Comparison of ENCODE assay signal across 31 mouse cellular contexts in genomic region chr10:118399917-118400316, GRCm38 (mm10). TPM values are rescaled to one million over a fixed set of nuclear protein-coding genes. Genes with fewer than 3 reads are reported as not detected.
DNase-seq lines count a peak whose midpoint lies in the region; ATAC-seq and TF ChIP-seq lines count a peak whose summit lies in the region.
"Had no signal": no experiment of that assay in that cellular context is flagged by ENCODE, and none has a peak within 500 bp of the region (broad histone marks: within the 10 kb centered on the region; RNA-seq: fewer than 3 reads in every experiment).

No protein-coding gene starts in this region.

- H3K27ac ChIP-seq in layer of hippocampus, adult 2 months = no peak overlapping the region
- H3K27ac ChIP-seq in neural tube, embryonic 15.5 days (replicated peaks) = no peak overlapping the region
- H3K27ac ChIP-seq in cortical plate, adult 2 months (ENCODE audit: insufficient read depth, low read length) = no peak overlapping the region
- H3K27ac ChIP-seq: embryonic facial prominence, embryonic 12.5 days; kidney, embryonic 15.5 days; midbrain, embryonic 13.5 days; neural tube, embryonic 13.5 days had no signal

- no peak for TF ChIP-seq CTCF in layer of hippocampus, adult 2 months (conservative IDR thresholded peaks at IDR 0.05)
- no peak for TF ChIP-seq CTCF in cortical plate, adult 2 months (IDR thresholded peaks at IDR 0.05; ENCODE audit: extremely low read depth, insufficient read depth, low read length)

- no peak overlapping the region for H3K9ac ChIP-seq in neural tube, embryonic 15.5 days (replicated peaks)
- H3K9ac ChIP-seq: embryonic facial prominence, embryonic 12.5 days; kidney, embryonic 15.5 days; midbrain, embryonic 13.5 days; neural tube, embryonic 13.5 days had no signal

- H3K9me3 ChIP-seq in neural tube, embryonic 15.5 days (replicated peaks) = no peaks in the 10 kb centered on the region
- H3K9me3 ChIP-seq: embryonic facial prominence, embryonic 12.5 days; kidney, embryonic 15.5 days; midbrain, embryonic 13.5 days; neural tube, embryonic 13.5 days had no signal

- peak in 1 of 2 experiments; percentile 10 for DNase-seq in layer of hippocampus, adult 2 months (ENCODE audit: low spot score in 2 of 2)
- no peak for DNase-seq in layer of hippocampus, adult 9-11 months
- no peak for DNase-seq in neural tube, embryonic 10.5 days (ENCODE audit: extremely low spot score, low spot score)
- DNase-seq in right cerebral cortex, postnatal 10 days (ENCODE audit: low spot score in 2 of 2) = peak; percentile 41 to 62
- no peak for DNase-seq in retina, embryonic 14.5 days (ENCODE audit: low spot score)
- DNase-seq: adrenal gland, adult 8-10 months; gastrocnemius, postnatal 10 days; heart, adult 11 months; heart, postnatal 4 days; lung, postnatal 10 days; retina, postnatal 1 day; thymus, adult 2 months had no signal

- 0 out of 2 replicates have a peak overlapping the region, but pooled peaks have one; percentile 5 for H3K4me2 ChIP-seq in neural tube, embryonic 15.5 days
- H3K4me2 ChIP-seq: embryonic facial prominence, embryonic 12.5 days; kidney, embryonic 15.5 days; midbrain, embryonic 13.5 days; neural tube, embryonic 13.5 days had no signal

- TF ChIP-seq POLR2A in cortical plate, adult 2 months (IDR thresholded peaks at IDR 0.05; ENCODE audit: extremely low read depth, insufficient read depth, low read length) = no peak

- no peaks in the 10 kb centered on the region for H3K36me3 ChIP-seq in neural tube, embryonic 15.5 days
- H3K36me3 ChIP-seq: embryonic facial prominence, embryonic 12.5 days; kidney, embryonic 15.5 days; midbrain, embryonic 13.5 days; neural tube, embryonic 13.5 days had no signal

- 70% methylated on average over 16 of the region's 16 CpGs for WGBS in neural tube, embryonic 15.5 days

- no peaks in the 10 kb centered on the region for H3K4me1 ChIP-seq in neural tube, embryonic 15.5 days
- H3K4me1 ChIP-seq in cortical plate, adult 2 months (ENCODE audit: control insufficient read depth, insufficient read depth, low read length) = no peaks in the 10 kb centered on the region; the same call in 1 of the 2 replicates
- H3K4me1 ChIP-seq: embryonic facial prominence, embryonic 12.5 days; kidney, embryonic 15.5 days; midbrain, embryonic 13.5 days; neural tube, embryonic 13.5 days had no signal

- no peak for ATAC-seq in neural tube, embryonic 15.5 days (ENCODE audit: low FRiP score)
- ATAC-seq in erythroblast, adult 5-6 weeks (replicated peaks; ENCODE audit: low FRiP score, poor library complexity, severe bottlenecking) = no peak
- ATAC-seq: forebrain, embryonic 16.5 days; hindbrain, embryonic 16.5 days; intestine, postnatal 0 days; midbrain, embryonic 13.5 days had no signal

- no peaks in the 10 kb centered on the region for H3K27me3 ChIP-seq in neural tube, embryonic 15.5 days (replicated peaks)
- H3K27me3 ChIP-seq: embryonic facial prominence, embryonic 12.5 days; kidney, embryonic 15.5 days; midbrain, embryonic 13.5 days; neural tube, embryonic 13.5 days had no signal

- peak overlapping the region; percentile 32 for H3K4me3 ChIP-seq in layer of hippocampus, adult 2 months
- no peak overlapping the region for H3K4me3 ChIP-seq in neural tube, embryonic 15.5 days (replicated peaks)
- H3K4me3 ChIP-seq in cortical plate, adult 2 months (ENCODE audit: insufficient read depth, low read length) = 0 out of 2 replicates have a peak overlapping the region, but pooled peaks have one; percentile 16
- H3K4me3 ChIP-seq: embryonic facial prominence, embryonic 12.5 days; kidney, embryonic 15.5 days; midbrain, embryonic 13.5 days; neural tube, embryonic 13.5 days had no signal

RNA-seq across cellular contexts. Expression of gene Ifng, which starts 40.9 kb away (rescaled TPM):
- not detected for total RNA-seq in layer of hippocampus, adult 2 months (2021)
- polyA plus RNA-seq in neural tube, embryonic 15.5 days (2015; fragmentation: Nextera tagmentation; extraction: Ambion mirVana) = not detected in 2 replicates
- polyA plus RNA-seq in cortical plate, adult 2 months (2012; rRNA removed) = not detected in 2 replicates
- total RNA-seq in erythroblast, adult 5-6 weeks (2015; ENCODE audit: low replicate concordance) = not detected in 2 replicates
- total RNA-seq in erythroblast, adult 5-6 weeks (2017; ENCODE audit: low replicate concordance) = not detected in 2 replicates
- total RNA-seq: gastrocnemius, postnatal 10 days; heart, postnatal 4 days; layer of hippocampus, postnatal 14 days had no signal
- polyA plus RNA-seq: embryonic facial prominence, embryonic 12.5 days; forebrain, embryonic 16.5 days; heart, embryonic 14.5 days; hindbrain, embryonic 16.5 days; intestine, postnatal 0 days; kidney, embryonic 15.5 days; limb, embryonic 14.5 days; liver, embryonic 16.5 days; midbrain, embryonic 13.5 days; neural tube, embryonic 13.5 days; stomach, embryonic 14.5 days; thymus, adult 2 months had no signal

RNA-seq across cellular contexts. Expression of gene Gm9049, which starts 46.0 kb away (rescaled TPM):
- not detected for total RNA-seq in layer of hippocampus, adult 2 months (2021)
- polyA plus RNA-seq in neural tube, embryonic 15.5 days (2015; fragmentation: Nextera tagmentation; extraction: Ambion mirVana) = 0.09 TPM in 1 of 2 replicates, not detected in the other
- polyA plus RNA-seq in cortical plate, adult 2 months (2012; rRNA removed) = 0.04 and 0.08 TPM in 2 replicates
- total RNA-seq in erythroblast, adult 5-6 weeks (2015; ENCODE audit: low replicate concordance) = not detected in 2 replicates
- total RNA-seq in erythroblast, adult 5-6 weeks (2017; ENCODE audit: low replicate concordance) = 0.26 TPM in 1 of 2 replicates, not detected in the other
- total RNA-seq: gastrocnemius, postnatal 10 days; heart, postnatal 4 days; layer of hippocampus, postnatal 14 days had no signal
- polyA plus RNA-seq: embryonic facial prominence, embryonic 12.5 days; forebrain, embryonic 16.5 days; heart, embryonic 14.5 days; intestine, postnatal 0 days; limb, embryonic 14.5 days; liver, embryonic 16.5 days; midbrain, embryonic 13.5 days; neural tube, embryonic 13.5 days; stomach, embryonic 14.5 days; urinary bladder, adult 2 months had no signal

RNA-seq across cellular contexts. Expression of gene Gm9048, which starts 51.4 kb away (rescaled TPM):
- total RNA-seq in layer of hippocampus, adult 2 months (2021) = not detected
- not detected in 2 replicates for polyA plus RNA-seq in neural tube, embryonic 15.5 days (2015; fragmentation: Nextera tagmentation; extraction: Ambion mirVana)
- not detected in 2 replicates for polyA plus RNA-seq in cortical plate, adult 2 months (2012; rRNA removed)
- total RNA-seq in erythroblast, adult 5-6 weeks (2015; ENCODE audit: low replicate concordance) = not detected in 2 replicates
- total RNA-seq in erythroblast, adult 5-6 weeks (2017; ENCODE audit: low replicate concordance) = not detected in 2 replicates
- total RNA-seq: adrenal gland, adult 8-10 months; common myeloid progenitor, adult 5-6 weeks; gastrocnemius, postnatal 10 days; heart, postnatal 4 days had no signal
- polyA plus RNA-seq: embryonic facial prominence, embryonic 12.5 days; forebrain, embryonic 16.5 days; heart, embryonic 14.5 days; hindbrain, embryonic 16.5 days; intestine, postnatal 0 days; kidney, embryonic 15.5 days; liver, embryonic 16.5 days; midbrain, embryonic 13.5 days; neural tube, embryonic 13.5 days; spleen, adult 2 months; stomach, embryonic 14.5 days; thymus, adult 2 months; urinary bladder, adult 2 months had no signal

RNA-seq across cellular contexts. Expression of gene Gm9046, which starts 56.9 kb away (rescaled TPM):
- not detected for total RNA-seq in layer of hippocampus, adult 2 months (2021)
- polyA plus RNA-seq in neural tube, embryonic 15.5 days (2015; fragmentation: Nextera tagmentation; extraction: Ambion mirVana) = not detected in 2 replicates
- polyA plus RNA-seq in cortical plate, adult 2 months (2012; rRNA removed) = not detected in 2 replicates
- total RNA-seq in erythroblast, adult 5-6 weeks (2015; ENCODE audit: low replicate concordance) = not detected in 2 replicates
- not detected in 2 replicates for total RNA-seq in erythroblast, adult 5-6 weeks (2017; ENCODE audit: low replicate concordance)
- total RNA-seq: adrenal gland, adult 8-10 months; common myeloid progenitor, adult 5-6 weeks; gastrocnemius, postnatal 10 days; heart, postnatal 4 days; layer of hippocampus, postnatal 14 days; megakaryocyte, adult 5-6 weeks had no signal
- polyA plus RNA-seq: embryonic facial prominence, embryonic 12.5 days; forebrain, embryonic 16.5 days; heart, embryonic 14.5 days; hindbrain, embryonic 16.5 days; intestine, postnatal 0 days; kidney, embryonic 15.5 days; limb, embryonic 14.5 days; liver, embryonic 16.5 days; midbrain, embryonic 13.5 days; neural tube, embryonic 13.5 days; spleen, adult 2 months; stomach, embryonic 14.5 days; thymus, adult 2 months; urinary bladder, adult 2 months had no signal

Comparison
In these comparisons a context has a peak if more than half of its experiments do, and no peak if none do; other contexts are left out.
1. DNase-seq: peak in right cerebral cortex, postnatal 10 days (2 of 2); none in layer of hippocampus, adult 9-11 months (single experiment), neural tube, embryonic 10.5 days (single experiment) and retina, embryonic 14.5 days (single experiment).